Mouse (Mus musculus) lung, embryonic 14.5 days (tissue): ENCODE measurements around the gene A930004D18Rik. TPM values are rescaled to one million over a fixed set of nuclear protein-coding genes. Genes with fewer than 3 reads are reported as not detected.

Source experiments
- ATAC-seq: fragments of 200-750 bp; cut with Nextera tagmentation; 2 replicates; pipeline ENCODE4 v1.8.0; 2017; ENCODE audit warnings: mild to moderate bottlenecking, moderate TSS enrichment, moderate library complexity; ENCODE audit not compliant: insufficient read depth
- DNase-seq: peaks from one replicate; pipeline ENCODE4 v3.0.0-alpha.2; 2015
- H3K27ac ChIP-seq: fragments of 300-500 bp; sonication (generic); 2 replicates; pipeline ENCODE4 v1.5.1; 2014; ENCODE audit warnings: low read depth, mild to moderate bottlenecking, moderate library complexity
- H3K27me3 ChIP-seq: fragments of 300-500 bp; sonication (generic); 2 replicates; pipeline ENCODE4 v1.6.1; 2014; ENCODE audit warnings: low read length, control low read depth; ENCODE audit not compliant: insufficient read depth
- H3K36me3 ChIP-seq: fragments of 300-500 bp; sonication (generic); 2 replicates; pipeline ENCODE4 v1.6.1; 2014; ENCODE audit warnings: control low read depth; ENCODE audit not compliant: insufficient read depth
- H3K4me1 ChIP-seq: fragments of 300-500 bp; sonication (generic); 2 replicates; pipeline ENCODE4 v1.6.1; 2014; ENCODE audit warnings: antibody characterized with exemption, control low read depth; ENCODE audit not compliant: insufficient read depth
- H3K4me2 ChIP-seq: fragments of 300-500 bp; sonication (generic); 2 replicates; pipeline ENCODE4 v1.6.1; 2014; ENCODE audit warnings: mild to moderate bottlenecking
- H3K4me3 ChIP-seq: fragments of 300-500 bp; sonication (generic); 2 replicates; pipeline ENCODE4 v1.5.1; 2014; ENCODE audit warnings: low read depth, low read length
- H3K9ac ChIP-seq: fragments of 300-500 bp; sonication (generic); 2 replicates; pipeline ENCODE4 v1.6.1; 2014
- H3K9me3 ChIP-seq: fragments of 300-500 bp; sonication (generic); 2 replicates; pipeline ENCODE4 v1.6.1; 2016; ENCODE audit warnings: low read depth, low read length, control low read depth
- CTCF ChIP-seq: IDR thresholded peaks from 2 replicates; pipeline ENCODE4 v1.5.1; 2016; ENCODE audit warnings: antibody characterized with exemption, low read depth
- WGBS: fragments of 180-500 bp; shearing (Covaris S2); extraction: QIAGEN DNeasy Blood & Tissue Kit; methylation state at CpG from one replicate; pipeline ENCODE4 v1.1.7; 2014; 5-methylcytosine and 5-hydroxymethylcytosine counted together
- polyA plus RNA-seq: library from polyadenylated mRNA; unstranded; fragments of >200 nt; fragmentation: Nextera tagmentation; extraction: Ambion mirVana; gene quantifications from 2 replicates; pipeline ENCODE4 v1.2.1, GENCODE M21; 2014

Gene A930004D18Rik
- polyA plus RNA-seq, 1 experiment from 2014 or later, result 8.9 TPM

GRCm38 (mm10) chr2:18019122-18019521 lies 18.4 kb downstream of the A930004D18Rik start:
- 70% methylated on average over 1 of the region's 1 CpGs for WGBS
- H3K9ac ChIP-seq, result no peak overlapping the region
- no peak overlapping the region for H3K4me2 ChIP-seq
- no peak overlapping the region for H3K4me3 ChIP-seq
- DNase-seq, result no peak
- no peaks in the 10 kb centered on the region for H3K9me3 ChIP-seq
- no peak for ATAC-seq
- no peak for TF ChIP-seq CTCF
- no peak overlapping the region for H3K27ac ChIP-seq
- no peaks in the 10 kb centered on the region for H3K27me3 ChIP-seq
- no peaks in the 10 kb centered on the region for H3K36me3 ChIP-seq
- H3K4me1 ChIP-seq, result no peaks in the 10 kb centered on the region

GRCm38 (mm10) chr2:18017321-18017720 lies 20.2 kb downstream of the A930004D18Rik start:
- Histone ChIP-seq H3K4me3 (no peak overlapping the region), H3K4me2 (no peak overlapping the region), H3K36me3 (no peaks in the 10 kb centered on the region), H3K9ac (no peak overlapping the region), H3K27ac (no peak overlapping the region), H3K27me3 (no peaks in the 10 kb centered on the region), H3K9me3 (no peaks in the 10 kb centered on the region), H3K4me1 (no peaks in the 10 kb centered on the region)
- TF ChIP-seq CTCF, result no peak
- 91% methylated on average over 6 of the region's 6 CpGs for WGBS
- no peak for ATAC-seq
- no peak for DNase-seq

- no peaks in the 10 kb centered on the region for H3K27me3 ChIP-seq
- DNase-seq (no peak), ATAC-seq (no peak)
- H3K9me3 ChIP-seq, result no peaks in the 10 kb centered on the region
- no peak overlapping the region for H3K27ac ChIP-seq
- H3K4me2 ChIP-seq, result no peak overlapping the region
- WGBS, result 97% methylated on average over 1 of the region's 1 CpGs
- H3K36me3 ChIP-seq, result no peaks in the 10 kb centered on the region
- no peaks in the 10 kb centered on the region for H3K4me1 ChIP-seq
- H3K9ac ChIP-seq, result no peak overlapping the region
- no peak for TF ChIP-seq CTCF
- no peak overlapping the region for H3K4me3 ChIP-seq
These were observed 20.9 kb downstream of the A930004D18Rik start for GRCm38 (mm10) chr2:18016639-18017038.

- Histone ChIP-seq H3K27me3 (no peaks in the 10 kb centered on the region), H3K9me3 (no peaks in the 10 kb centered on the region), H3K9ac (no peak overlapping the region), H3K36me3 (no peaks in the 10 kb centered on the region), H3K4me2 (no peak overlapping the region), H3K4me1 (no peaks in the 10 kb centered on the region), H3K27ac (no peak overlapping the region), H3K4me3 (no peak overlapping the region)
- ATAC-seq (no peak), DNase-seq (no peak)
- no peak for TF ChIP-seq CTCF
- WGBS, result 52% methylated on average over 3 of the region's 3 CpGs
These were observed 22.0 kb downstream of the A930004D18Rik start for GRCm38 (mm10) chr2:18015581-18015980.

- no peak for TF ChIP-seq CTCF
- no peak overlapping the region for H3K4me2 ChIP-seq
- no peaks in the 10 kb centered on the region for H3K9me3 ChIP-seq
- no peak for DNase-seq
- no peak for ATAC-seq
- H3K36me3 ChIP-seq, result no peaks in the 10 kb centered on the region
- no peaks in the 10 kb centered on the region for H3K27me3 ChIP-seq
- H3K4me1 ChIP-seq, result no peaks in the 10 kb centered on the region
- no peak overlapping the region for H3K4me3 ChIP-seq
- WGBS, result 75% methylated on average over 3 of the region's 3 CpGs
- no peak overlapping the region for H3K27ac ChIP-seq
- H3K9ac ChIP-seq, result no peak overlapping the region
These were observed 24.7 kb downstream of the A930004D18Rik start for GRCm38 (mm10) chr2:18012866-18013265.

GRCm38 (mm10) chr2:18011226-18011625 lies 26.3 kb downstream of the A930004D18Rik start:
- no peaks in the 10 kb centered on the region for H3K36me3 ChIP-seq
- no peak overlapping the region for H3K4me3 ChIP-seq
- 76% methylated on average over 6 of the region's 6 CpGs for WGBS
- DNase-seq, result no peak
- ATAC-seq, result no peak
- H3K9me3 ChIP-seq, result no peaks in the 10 kb centered on the region
- no peak for TF ChIP-seq CTCF
- no peak overlapping the region for H3K9ac ChIP-seq
- H3K27ac ChIP-seq, result no peak overlapping the region
- H3K4me2 ChIP-seq, result no peak overlapping the region
- H3K27me3 ChIP-seq, result no peaks in the 10 kb centered on the region
- no peaks in the 10 kb centered on the region for H3K4me1 ChIP-seq

GRCm38 (mm10) chr2:18005137-18005536 lies 32.4 kb downstream of the A930004D18Rik start:
- no peak for ATAC-seq
- H3K4me1 ChIP-seq, result no peaks in the 10 kb centered on the region
- no peak overlapping the region for H3K27ac ChIP-seq
- whole genome bisulfite sequencing, result 24% methylated on average over 8 of the region's 8 CpGs
- no peaks in the 10 kb centered on the region for H3K9me3 ChIP-seq
- no peak overlapping the region for H3K4me2 ChIP-seq
- H3K4me3 ChIP-seq, result no peak overlapping the region
- H3K9ac ChIP-seq, result no peak overlapping the region
- DNase-seq, result no peak
- H3K27me3 ChIP-seq, result no peaks in the 10 kb centered on the region
- H3K36me3 ChIP-seq, result no peaks in the 10 kb centered on the region
- no peak for TF ChIP-seq CTCF

GRCm38 (mm10) chr2:18004286-18004685 lies 33.3 kb downstream of the A930004D18Rik start:
- H3K27me3 ChIP-seq, result no peaks in the 10 kb centered on the region
- no peak for DNase-seq
- no peak overlapping the region for H3K27ac ChIP-seq
- TF ChIP-seq CTCF, result no peak
- ATAC-seq, result no peak
- 77% methylated on average over 4 of the region's 4 CpGs for WGBS
- no peaks in the 10 kb centered on the region for H3K4me1 ChIP-seq
- H3K9ac ChIP-seq, result no peak overlapping the region
- H3K4me3 ChIP-seq, result no peak overlapping the region
- no peaks in the 10 kb centered on the region for H3K9me3 ChIP-seq
- no peak overlapping the region for H3K4me2 ChIP-seq
- H3K36me3 ChIP-seq, result no peaks in the 10 kb centered on the region
